Mouse (Mus musculus): ENCODE measurements around the gene Npff. TPM values are rescaled to one million over a fixed set of nuclear protein-coding genes. Genes with fewer than 3 reads are reported as not detected.

Npff gene
- polyA plus RNA-seq, 1 experiment = 7.3 TPM

DNA sequence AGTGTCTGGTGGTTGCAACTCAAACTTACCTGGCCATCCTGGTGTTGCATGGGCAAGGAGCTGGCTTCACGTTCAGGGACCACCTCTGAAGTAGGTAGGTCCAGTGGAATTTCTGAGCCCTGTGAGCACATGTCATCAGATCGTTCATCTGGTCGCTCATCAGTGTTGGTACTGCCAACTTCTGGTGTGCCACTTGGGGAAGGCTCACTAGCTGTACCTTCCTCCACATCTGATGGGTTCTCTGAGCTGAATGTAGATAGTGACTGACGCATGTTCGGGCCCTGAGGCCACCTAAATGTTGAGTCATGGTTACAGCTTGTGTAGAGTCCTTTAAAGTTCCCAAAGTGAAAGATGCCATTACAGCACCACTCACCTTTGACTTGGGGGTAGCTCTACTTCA lies 24.3 kb downstream of the Npff start:
- Histone ChIP-seq H3K4me1 (ENCODE audit: control insufficient read depth, insufficient read depth, low read length) (peaks cover 7% of the 10 kb centered on the region), H3K27ac (ENCODE audit: insufficient read depth, low read depth, low read length) (no peak overlapping the region), H3K4me3 (ENCODE audit: insufficient read depth, low read length) (no peak overlapping the region)
- TF ChIP-seq CTCF (IDR thresholded peaks at IDR 0.05; ENCODE audit: low read depth, low read length) (no peak), POLR2A (IDR thresholded peaks at IDR 0.05; ENCODE audit: borderline replicate concordance, low read depth, low read length) (no peak)

DNA sequence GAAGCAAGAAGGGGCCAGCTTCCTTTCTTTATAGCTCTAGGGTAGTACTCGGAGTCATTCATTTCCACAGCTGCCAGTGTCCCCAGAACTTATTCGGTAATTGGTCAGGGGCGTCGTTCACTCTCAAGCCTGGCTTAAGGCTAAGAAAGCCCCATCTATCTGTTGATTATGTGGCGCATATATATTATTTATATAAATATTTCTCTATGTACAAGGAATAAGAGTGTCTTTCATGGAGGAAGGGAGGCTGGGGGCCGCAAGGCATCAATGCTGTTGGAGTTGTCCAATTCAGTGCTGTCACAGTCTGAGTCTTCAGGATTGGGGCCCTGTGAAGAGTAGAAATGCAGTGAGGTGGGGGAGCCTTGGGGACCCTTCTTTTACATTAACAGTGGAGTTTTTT lies 24.9 kb downstream of the Npff start:
- Histone ChIP-seq H3K4me3 (ENCODE audit: insufficient read depth, low read length) (no peak overlapping the region), H3K4me1 (ENCODE audit: control insufficient read depth, insufficient read depth, low read length) (0 out of 2 replicates have a peak, but pooled peaks cover 5% of the 10 kb centered on the region), H3K27ac (ENCODE audit: insufficient read depth, low read depth, low read length) (no peak overlapping the region)
- TF ChIP-seq POLR2A (IDR thresholded peaks at IDR 0.05; ENCODE audit: borderline replicate concordance, low read depth, low read length) = no peak
- no peak for TF ChIP-seq CTCF (IDR thresholded peaks at IDR 0.05; ENCODE audit: low read depth, low read length)

DNA sequence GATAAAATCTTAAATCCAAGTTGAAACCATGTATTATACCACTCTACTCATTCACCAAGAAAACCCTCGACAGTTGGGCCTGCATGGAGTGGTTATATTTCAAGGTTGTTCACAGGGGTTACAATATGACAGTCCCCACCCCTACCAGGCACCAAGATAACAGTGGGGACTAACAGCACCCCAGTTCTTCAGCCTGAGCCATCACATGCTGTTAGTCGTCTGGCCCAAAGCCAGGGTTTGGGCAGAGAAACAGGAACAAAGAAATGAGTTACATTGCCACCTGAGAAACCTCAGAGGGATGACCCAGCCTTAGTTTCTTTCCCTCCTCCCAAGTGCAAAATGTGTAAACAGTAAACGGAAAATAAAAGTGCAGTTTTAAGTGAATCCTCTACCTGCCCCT lies 25.4 kb downstream of the Npff start:
- Histone ChIP-seq H3K27ac (ENCODE audit: insufficient read depth, low read depth, low read length) (no peak overlapping the region), H3K4me1 (ENCODE audit: control insufficient read depth, insufficient read depth, low read length) (0 out of 2 replicates have a peak, but pooled peaks cover 5% of the 10 kb centered on the region), H3K4me3 (ENCODE audit: insufficient read depth, low read length) (no peak overlapping the region)
- TF ChIP-seq POLR2A (IDR thresholded peaks at IDR 0.05; ENCODE audit: borderline replicate concordance, low read depth, low read length) (no peak), CTCF (IDR thresholded peaks at IDR 0.05; ENCODE audit: low read depth, low read length) (no peak)

DNA sequence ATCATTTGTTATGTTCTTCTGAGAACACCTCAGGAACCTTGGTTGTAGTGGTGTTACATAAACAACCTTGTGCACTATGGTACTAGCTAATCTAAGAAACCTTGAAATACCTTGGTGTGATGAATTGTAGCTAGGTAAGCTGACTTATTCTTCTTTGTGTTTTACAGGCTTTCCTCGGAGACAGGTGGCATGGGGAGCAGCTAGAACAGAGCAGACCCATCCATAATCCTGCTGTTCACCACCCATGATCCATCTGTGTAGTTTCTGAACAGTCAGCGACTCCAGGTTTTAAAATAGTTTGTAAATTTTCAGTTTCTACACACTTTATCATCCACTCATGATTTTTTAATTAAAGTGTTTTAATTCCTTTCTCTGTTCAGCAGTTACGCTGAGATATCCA lies 26.4 kb downstream of the Npff start:
- no peak for TF ChIP-seq POLR2A (IDR thresholded peaks at IDR 0.05; ENCODE audit: borderline replicate concordance, low read depth, low read length)
- H3K27ac ChIP-seq (ENCODE audit: insufficient read depth, low read depth, low read length) = no peak overlapping the region
- H3K4me3 ChIP-seq (ENCODE audit: insufficient read depth, low read length) = no peak overlapping the region
- 0 out of 2 replicates have a peak, but pooled peaks cover 5% of the 10 kb centered on the region for H3K4me1 ChIP-seq (ENCODE audit: control insufficient read depth, insufficient read depth, low read length)

DNA sequence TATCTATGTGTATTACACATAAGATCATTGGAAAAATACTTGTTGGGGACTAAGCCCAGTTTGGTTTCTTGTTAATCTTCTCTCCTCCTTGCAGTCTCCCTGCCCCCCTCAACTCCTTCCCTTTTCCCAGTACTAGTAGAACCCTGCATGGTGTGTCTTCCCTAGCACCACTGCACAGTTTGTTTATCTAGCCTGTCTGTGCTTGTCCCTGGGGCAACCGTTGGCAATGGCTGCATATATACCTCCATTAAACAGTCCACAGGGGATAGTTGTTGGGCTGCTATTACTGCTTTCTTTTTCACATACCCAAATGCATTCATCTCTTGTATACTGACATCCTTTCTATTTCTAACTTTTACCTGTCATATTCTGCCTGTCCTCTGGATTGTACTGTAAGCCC lies 37.1 kb downstream of the Npff start:
- H3K4me3 ChIP-seq (ENCODE audit: insufficient read depth, low read length) = no peak overlapping the region
- TF ChIP-seq POLR2A (IDR thresholded peaks at IDR 0.05; ENCODE audit: borderline replicate concordance, low read depth, low read length) = no peak
- TF ChIP-seq CTCF (IDR thresholded peaks at IDR 0.05; ENCODE audit: low read depth, low read length) = no peak
- no peaks in the 10 kb centered on the region for H3K4me1 ChIP-seq (ENCODE audit: control insufficient read depth, insufficient read depth, low read length)
- H3K27ac ChIP-seq (ENCODE audit: insufficient read depth, low read depth, low read length) = no peak overlapping the region

DNA sequence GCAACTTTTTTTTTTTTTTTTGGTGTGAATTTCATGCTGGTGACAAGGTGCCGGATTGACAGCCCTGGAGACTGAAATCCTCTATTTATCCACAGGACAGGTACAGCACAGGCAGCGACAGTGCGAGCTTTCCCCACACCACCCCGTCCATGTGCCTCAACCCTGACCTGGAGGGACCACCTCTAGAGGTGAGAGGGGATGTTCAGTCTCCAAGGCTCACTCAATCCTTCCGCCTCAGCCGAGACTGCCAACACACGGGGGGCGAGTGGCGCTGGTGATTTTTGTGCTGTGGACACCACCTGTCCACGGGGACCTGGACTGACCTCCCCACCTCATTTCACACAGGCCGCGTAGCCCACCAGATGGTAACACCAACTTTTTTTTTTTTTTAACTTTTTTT lies 38.9 kb downstream of the Npff start:
- Histone ChIP-seq H3K27ac (ENCODE audit: insufficient read depth, low read depth, low read length) (no peak overlapping the region), H3K4me3 (ENCODE audit: insufficient read depth, low read length) (no peak overlapping the region)
- TF ChIP-seq CTCF (IDR thresholded peaks at IDR 0.05; ENCODE audit: low read depth, low read length) = no peak

DNA sequence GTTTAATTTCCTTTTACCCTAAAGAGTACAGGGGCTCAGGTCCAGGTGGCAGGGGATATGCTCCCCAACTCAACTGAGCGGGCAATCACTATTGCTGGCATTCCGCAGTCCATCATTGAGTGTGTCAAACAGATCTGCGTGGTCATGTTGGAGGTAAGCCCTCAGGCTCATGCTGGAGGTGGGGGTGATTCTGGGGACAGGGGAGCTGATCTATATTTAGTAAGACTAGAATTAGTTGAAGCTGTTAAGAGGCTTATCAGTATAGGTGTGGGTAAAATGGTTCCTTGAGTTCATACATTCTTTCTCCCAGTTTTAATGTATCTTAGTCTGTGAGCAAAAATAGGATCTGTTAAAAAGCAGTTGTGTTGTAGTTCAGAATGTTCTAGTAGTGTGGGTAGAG lies 41.6 kb downstream of the Npff start:
- TF ChIP-seq CTCF (IDR thresholded peaks at IDR 0.05; ENCODE audit: low read depth, low read length) (no peak), POLR2A (IDR thresholded peaks at IDR 0.05; ENCODE audit: borderline replicate concordance, low read depth, low read length) (no peak)
- Histone ChIP-seq H3K27ac (ENCODE audit: insufficient read depth, low read depth, low read length) (no peak overlapping the region), H3K4me3 (ENCODE audit: insufficient read depth, low read length) (no peak overlapping the region), H3K4me1 (ENCODE audit: control insufficient read depth, insufficient read depth, low read length) (no peaks in the 10 kb centered on the region)

More for the DNA sequence above, 38.9 kb downstream of the Npff start:
- H3K4me1 ChIP-seq (ENCODE audit: control insufficient read depth, insufficient read depth, low read length) = no peaks in the 10 kb centered on the region

DNA sequence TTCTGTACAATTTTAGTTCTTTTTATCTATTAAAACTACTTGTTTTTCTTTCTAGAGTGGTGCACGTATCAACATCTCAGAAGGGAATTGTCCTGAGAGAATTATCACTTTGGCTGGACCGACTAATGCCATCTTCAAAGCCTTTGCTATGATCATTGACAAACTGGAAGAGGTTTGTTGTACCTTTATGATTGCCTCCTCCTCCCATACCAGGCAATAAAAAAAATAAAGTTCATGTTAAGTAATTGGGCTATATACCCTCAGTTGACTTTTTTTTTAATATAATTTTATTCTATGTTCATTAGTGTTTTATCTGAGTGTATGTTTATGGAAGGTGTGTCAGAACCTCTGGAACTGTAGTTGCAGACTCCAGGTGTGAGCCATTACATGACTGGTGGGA lies 50.2 kb downstream of the Npff start:
- Histone ChIP-seq H3K27ac (ENCODE audit: insufficient read depth, low read depth, low read length) (no peak overlapping the region), H3K4me3 (ENCODE audit: insufficient read depth, low read length) (no peak overlapping the region), H3K4me1 (ENCODE audit: control insufficient read depth, insufficient read depth, low read length) (peaks cover 6% of the 10 kb centered on the region)
- TF ChIP-seq POLR2A (IDR thresholded peaks at IDR 0.05; ENCODE audit: borderline replicate concordance, low read depth, low read length) = no peak

Other genes with a start within 250 kb of the Npff start
- 71.6 and 78.4 TPM in 2 replicates for gene Mfsd5, start 245.5 kb downstream of the Npff start, polyA plus RNA-seq (2012; ENCODE audit: insufficient read depth, insufficient read length, missing spikeins)
- gene Espl1, start 228.7 kb downstream of the Npff start, polyA plus RNA-seq (2012; ENCODE audit: insufficient read depth, insufficient read length, missing spikeins) = 15.6 and 17.9 TPM in 2 replicates
- 542 and 550 TPM in 2 replicates for gene Pfdn5, start 198.8 kb downstream of the Npff start, polyA plus RNA-seq (2012; ENCODE audit: insufficient read depth, insufficient read length, missing spikeins)
- gene Myg1, start 193.2 kb downstream of the Npff start, polyA plus RNA-seq (2012; ENCODE audit: insufficient read depth, insufficient read length, missing spikeins) = 41.5 and 46.2 TPM in 2 replicates
- gene Aaas, start 174.2 kb downstream of the Npff start, polyA plus RNA-seq (2012; ENCODE audit: insufficient read depth, insufficient read length, missing spikeins) = 35.7 and 39.7 TPM in 2 replicates
- gene Sp7, start 157.8 kb downstream of the Npff start, polyA plus RNA-seq (2012; ENCODE audit: insufficient read depth, insufficient read length, missing spikeins) = 0.25 TPM in 1 of 2 replicates, not detected in the other
- gene Sp1, start 118.8 kb downstream of the Npff start, polyA plus RNA-seq (2012; ENCODE audit: insufficient read depth, insufficient read length, missing spikeins) = 43.8 and 47.0 TPM in 2 replicates
- gene Amhr2, start 79.6 kb downstream of the Npff start, polyA plus RNA-seq (2012; ENCODE audit: insufficient read depth, insufficient read length, missing spikeins) = not detected in 2 replicates
- 372 and 379 TPM in 2 replicates for gene Prr13, start 65.9 kb downstream of the Npff start, polyA plus RNA-seq (2012; ENCODE audit: insufficient read depth, insufficient read length, missing spikeins)
- gene Pcbp2, start 54.4 kb downstream of the Npff start, polyA plus RNA-seq (2012; ENCODE audit: insufficient read depth, insufficient read length, missing spikeins) = 724 and 763 TPM in 2 replicates
- not detected in 2 replicates for gene Gm10337, start 21.2 kb downstream of the Npff start, polyA plus RNA-seq (2012; ENCODE audit: insufficient read depth, insufficient read length, missing spikeins)
- 17.4 and 17.5 TPM in 2 replicates for gene Map3k12, start 7.9 kb downstream of the Npff start, polyA plus RNA-seq (2012; ENCODE audit: insufficient read depth, insufficient read length, missing spikeins)
- gene Tarbp2, start 6.8 kb downstream of the Npff start, polyA plus RNA-seq (2012; ENCODE audit: insufficient read depth, insufficient read length, missing spikeins) = 24.9 and 33.9 TPM in 2 replicates
- gene Gm28047, start 100.1 kb upstream of the Npff start, polyA plus RNA-seq (2012; ENCODE audit: insufficient read depth, insufficient read length, missing spikeins) = not detected in 2 replicates
- 95.4 and 102 TPM in 2 replicates for gene Atf7, start 100.5 kb upstream of the Npff start, polyA plus RNA-seq (2012; ENCODE audit: insufficient read depth, insufficient read length, missing spikeins)
- 134 and 175 TPM in 2 replicates for gene Atp5g2, start 147.4 kb upstream of the Npff start, polyA plus RNA-seq (2012; ENCODE audit: insufficient read depth, insufficient read length, missing spikeins)
- 71.0 and 72.9 TPM in 2 replicates for gene Calcoco1, start 197.2 kb upstream of the Npff start, polyA plus RNA-seq (2012; ENCODE audit: insufficient read depth, insufficient read length, missing spikeins)